Mouse (Mus musculus): Measurements from ENCODE around the gene Sucnr1.

DNA sequence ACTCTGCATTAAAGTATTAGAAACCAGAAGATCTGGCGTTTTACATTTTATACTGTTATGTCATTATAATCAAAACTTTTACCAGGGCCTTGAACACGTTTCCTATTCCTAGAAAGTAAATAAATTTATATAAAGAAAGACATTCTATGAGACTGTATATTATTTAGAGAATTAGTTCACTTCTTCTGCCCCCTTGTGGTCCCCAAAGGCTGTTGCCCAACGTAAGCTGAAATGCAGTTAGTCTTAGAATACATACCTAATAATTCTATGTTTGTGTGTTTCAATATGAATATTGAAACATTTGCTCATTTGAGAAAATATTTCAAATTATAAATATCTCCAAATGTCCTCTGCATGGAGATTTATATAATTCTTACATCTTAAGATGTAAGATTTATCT lies 25.2 kb upstream of the Sucnr1 start:
- TF ChIP-seq CTCF (IDR thresholded peaks at IDR 0.05; ENCODE audit: insufficient read depth, low read depth, low read length) (no peak), POLR2A (IDR thresholded peaks at IDR 0.05; ENCODE audit: insufficient read depth, low read depth, low read length) (no peak)
